Mouse (Mus musculus): ENCODE results near the gene Cxxc4. TPM values are rescaled to one million over a fixed set of nuclear protein-coding genes. Genes with fewer than 3 reads are reported as not detected.

The Cxxc4 gene
- polyA plus RNA-seq (2015; fragmentation: Nextera tagmentation; extraction: Ambion mirVana): 26.3 and 27.7 TPM in 2 replicates

GRCm38 (mm10) chr3:134236414-134237112, at the start of gene Cxxc4:
Gene Cxxc4, plus strand, starts transcription at chr3:134236484.

MicroRNA genes within 50 kb of the gene (microRNA counts, 519-probe panel; counts per million panel counts)
- microRNA mmu-miR-1895: 40.5 counts per million

Small RNAs within 50 kb of the gene (microRNA-seq; reads per million reads assigned to microRNA genes)
- not detected for gene Mir1895
